Mouse (Mus musculus) heart, embryonic 11.5 days (tissue): ENCODE results near the gene Prr19. TPM values are rescaled to one million over a fixed set of nuclear protein-coding genes. Genes with fewer than 3 reads are reported as not detected.
A peak's percentile ranks its signal among the peaks of the same experiment; 100 is the strongest.
"Not testable (repeated sequence)": the region's sequence is repeated elsewhere in the genome, so short reads cannot be mapped to it uniquely, and the experiment has no call there.

Experiments used
- ATAC-seq: fragments of 200-750 bp; cut with Nextera tagmentation; replicated peaks from 2 replicates; pipeline ENCODE4 v1.8.0; 2017; ENCODE audit warnings: moderate library complexity; ENCODE audit not compliant: insufficient number of reproducible peaks, low FRiP score, low TSS enrichment
- H3K27ac ChIP-seq: fragments of 300-500 bp; sonication (generic); 2 replicates; pipeline ENCODE4 v1.5.1; 2014; ENCODE audit warnings: mild to moderate bottlenecking, low read depth, low read length
- H3K27me3 ChIP-seq: fragments of 300-500 bp; sonication (generic); 2 replicates; pipeline ENCODE4 v1.6.1; 2014; ENCODE audit warnings: mild to moderate bottlenecking, low read length, mixed read lengths; ENCODE audit not compliant: control insufficient read depth, insufficient read depth
- H3K36me3 ChIP-seq: fragments of 300-500 bp; sonication (generic); 2 replicates; pipeline ENCODE4 v1.6.1; 2014; ENCODE audit warnings: mild to moderate bottlenecking, low read length, moderate library complexity, mixed read lengths; ENCODE audit not compliant: control insufficient read depth, insufficient read depth
- H3K4me1 ChIP-seq: fragments of 300-500 bp; sonication (generic); 2 replicates; pipeline ENCODE4 v1.6.1; 2014; ENCODE audit warnings: low read length; ENCODE audit not compliant: control insufficient read depth, insufficient read depth
- H3K4me2 ChIP-seq: fragments of 300-500 bp; sonication (generic); 2 replicates; pipeline ENCODE4 v1.6.1; 2014; ENCODE audit warnings: mild to moderate bottlenecking, moderate library complexity
- H3K4me3 ChIP-seq: fragments of 300-500 bp; sonication (generic); 2 replicates; pipeline ENCODE4 v1.5.1; 2014; ENCODE audit warnings: low read depth, low read length
- H3K9ac ChIP-seq: fragments of 300-500 bp; sonication (generic); 2 replicates; pipeline ENCODE4 v1.6.1; 2014; ENCODE audit warnings: mild to moderate bottlenecking, low read depth, low read length, moderate library complexity
- H3K9me3 ChIP-seq: fragments of 300-500 bp; sonication (generic); replicated peaks from 2 replicates; pipeline ENCODE4 v1.6.1; 2016; ENCODE audit warnings: low read length; ENCODE audit not compliant: control insufficient read depth
- WGBS: fragments of 180-500 bp; shearing (Covaris S2); extraction: QIAGEN DNeasy Blood & Tissue Kit; methylation state at CpG from one replicate; pipeline ENCODE4 v1.1.7; 2014; ENCODE audit not compliant: insufficient replicate concordance; 5-methylcytosine and 5-hydroxymethylcytosine counted together
- polyA plus RNA-seq: library from polyadenylated mRNA; unstranded; fragments of >200 nt; fragmentation: Nextera tagmentation; extraction: Ambion mirVana; gene quantifications from 2 replicates; pipeline ENCODE4 v1.2.1, GENCODE M21; 2014

Gene Prr19
- polyA plus RNA-seq, 1 experiment from 2014 or later: 0.63 TPM

- Histone ChIP-seq H3K4me2 (peak within 1 kb of the TSS; percentile 93), H3K4me3 (peak within 1 kb of the TSS; percentile 62), H3K9ac (peak within 1 kb of the TSS; percentile 73), H3K4me1 (peaks cover 27% of the 10 kb centered on the region), H3K9me3 (no peaks in the 10 kb centered on the region), H3K27me3 (peaks cover 43% of the 10 kb centered on the region), H3K27ac (peak within 1 kb of the TSS; percentile 51), H3K36me3 (no peaks in the 10 kb centered on the region)
- under 1% methylated on average over 52 of the region's 52 CpGs for WGBS
- peak; percentile 98 for ATAC-seq
Observed at GRCm38 (mm10) chr7:25316532-25317445, 15.6 kb downstream of the Prr19 start, which contains the start of gene Megf8. TSS of gene Megf8 (plus strand) at chr7:25317164.

- peak overlapping the region; percentile 93 for H3K4me2 ChIP-seq
- peak overlapping the region; percentile 51 for H3K27ac ChIP-seq
- ATAC-seq: 0 out of 2 replicates have a peak, but pooled peaks have one; percentile 0
- H3K4me3 ChIP-seq: peak overlapping the region; percentile 62
- H3K9ac ChIP-seq: peak overlapping the region; percentile 73
- no peaks in the 10 kb centered on the region for H3K9me3 ChIP-seq
- peaks cover 32% of the 10 kb centered on the region for H3K4me1 ChIP-seq
- no peaks in the 10 kb centered on the region for H3K36me3 ChIP-seq
- peaks cover 36% of the 10 kb centered on the region for H3K27me3 ChIP-seq
- WGBS: 13% methylated on average over 21 of the region's 21 CpGs
Observed at GRCm38 (mm10) chr7:25317446-25317999, 16.3 kb downstream of the Prr19 start.

- Histone ChIP-seq H3K9ac (peak overlapping the region; percentile 43; the same call in 1 of the 2 replicates), H3K4me1 (peaks cover 17% of the 10 kb centered on the region), H3K36me3 (no peaks in the 10 kb centered on the region), H3K27me3 (no peaks in the 10 kb centered on the region), H3K4me2 (peak overlapping the region; percentile 56), H3K27ac (peak overlapping the region; percentile 70), H3K4me3 (peak overlapping the region; percentile 10; the same call in 1 of the 2 replicates), H3K9me3 (no peaks in the 10 kb centered on the region)
- ATAC-seq: peak; percentile 58; the same call in 1 of the 2 replicates
- 7% methylated on average over 6 of the region's 6 CpGs for WGBS
Observed at GRCm38 (mm10) chr7:25322058-25322484, 20.9 kb downstream of the Prr19 start.

- Histone ChIP-seq H3K9me3 (no peaks in the 10 kb centered on the region), H3K27me3 (no peaks in the 10 kb centered on the region), H3K4me3 (no peak overlapping the region), H3K4me1 (peaks cover 10% of the 10 kb centered on the region), H3K36me3 (no peaks in the 10 kb centered on the region), H3K9ac (no peak overlapping the region), H3K27ac (no peak overlapping the region), H3K4me2 (no peak overlapping the region)
- no peak for ATAC-seq
- 90% methylated on average over 2 of the region's 2 CpGs for WGBS
Observed at GRCm38 (mm10) chr7:25323219-25323618, 22.0 kb downstream of the Prr19 start.

DNA sequence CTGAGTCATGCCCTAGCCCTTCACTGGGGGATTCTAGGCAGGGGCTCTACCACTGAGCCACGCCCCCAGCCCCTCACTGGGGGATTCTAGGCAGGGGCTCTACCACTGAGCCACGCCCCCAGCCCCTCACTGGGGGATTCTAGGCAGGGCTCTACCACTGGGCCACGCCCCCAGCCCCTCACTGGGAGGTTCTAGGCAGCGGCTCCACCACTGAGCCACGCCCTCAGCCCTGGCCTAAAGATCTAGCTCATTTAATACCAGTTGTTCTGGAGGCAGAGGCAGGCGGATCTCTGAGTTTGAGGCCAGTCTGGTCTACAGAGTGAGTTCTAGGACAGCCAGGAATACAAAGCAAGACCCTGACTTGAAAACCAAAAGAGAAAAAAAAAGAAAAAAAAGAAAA lies 24.2 kb downstream of the Prr19 start:
- not testable (repeated sequence) for H3K9me3 ChIP-seq, H3K36me3 ChIP-seq, H3K4me2 ChIP-seq, ATAC-seq, H3K4me3 ChIP-seq, H3K27ac ChIP-seq, H3K9ac ChIP-seq, H3K27me3 ChIP-seq
- H3K4me1 ChIP-seq: peaks cover 10% of the 10 kb centered on the region
- 83% methylated on average over 5 of the region's 6 CpGs for WGBS

- Histone ChIP-seq H3K9ac (no peak overlapping the region), H3K4me2 (no peak overlapping the region), H3K36me3 (peaks cover 7% of the 10 kb centered on the region), H3K4me1 (peaks cover 10% of the 10 kb centered on the region), H3K9me3 (no peaks in the 10 kb centered on the region), H3K27me3 (no peaks in the 10 kb centered on the region), H3K27ac (no peak overlapping the region), H3K4me3 (no peak overlapping the region)
- 77% methylated on average over 8 of the region's 8 CpGs for WGBS
- ATAC-seq: no peak
Observed at GRCm38 (mm10) chr7:25326233-25326632, 25.0 kb downstream of the Prr19 start.

DNA sequence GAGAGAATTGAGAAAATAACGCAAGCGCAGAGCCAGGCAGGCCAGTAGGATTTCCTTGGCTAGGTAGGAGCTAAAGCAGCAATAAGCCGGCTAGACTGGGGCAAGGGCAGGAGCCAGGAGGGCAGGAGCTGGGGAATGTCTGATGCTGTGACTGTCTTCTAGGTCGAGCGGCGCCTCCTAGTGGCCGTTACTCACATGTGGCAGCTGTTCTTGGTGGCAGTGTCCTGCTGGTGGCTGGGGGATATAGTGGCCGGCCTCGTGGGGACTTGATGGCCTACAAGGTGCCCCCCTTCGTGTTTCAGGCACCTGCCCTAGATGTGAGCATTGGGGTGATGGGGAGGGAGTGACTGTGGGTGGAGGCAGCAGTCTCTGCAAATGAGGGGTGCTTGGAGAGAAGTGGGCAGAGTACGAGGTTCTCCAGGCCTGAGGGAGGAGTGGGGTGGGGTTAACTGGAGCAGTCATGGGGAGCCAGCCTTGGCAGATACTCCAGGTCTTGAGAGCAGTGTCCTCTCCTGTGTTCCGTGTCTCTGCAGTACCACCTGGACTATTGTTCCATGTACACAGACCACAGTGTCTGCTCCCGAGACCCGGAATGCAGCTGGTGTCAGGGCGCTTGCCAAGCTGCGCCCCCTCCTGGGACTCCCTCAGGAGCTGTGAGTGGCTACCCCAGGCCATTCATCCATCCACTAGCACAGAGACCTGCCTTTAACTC lies 32.5 kb downstream of the Prr19 start:
- ATAC-seq: peak; percentile 48; the same call in 1 of the 2 replicates
- no peak overlapping the region for H3K4me3 ChIP-seq
- peaks cover 11% of the 10 kb centered on the region for H3K36me3 ChIP-seq
- no peaks in the 10 kb centered on the region for H3K27me3 ChIP-seq
- no peak overlapping the region for H3K9ac ChIP-seq
- no peak overlapping the region for H3K27ac ChIP-seq
- H3K4me2 ChIP-seq: no peak overlapping the region
- no peaks in the 10 kb centered on the region for H3K9me3 ChIP-seq
- WGBS: 38% methylated on average over 16 of the region's 16 CpGs
- H3K4me1 ChIP-seq: no peaks in the 10 kb centered on the region

DNA sequence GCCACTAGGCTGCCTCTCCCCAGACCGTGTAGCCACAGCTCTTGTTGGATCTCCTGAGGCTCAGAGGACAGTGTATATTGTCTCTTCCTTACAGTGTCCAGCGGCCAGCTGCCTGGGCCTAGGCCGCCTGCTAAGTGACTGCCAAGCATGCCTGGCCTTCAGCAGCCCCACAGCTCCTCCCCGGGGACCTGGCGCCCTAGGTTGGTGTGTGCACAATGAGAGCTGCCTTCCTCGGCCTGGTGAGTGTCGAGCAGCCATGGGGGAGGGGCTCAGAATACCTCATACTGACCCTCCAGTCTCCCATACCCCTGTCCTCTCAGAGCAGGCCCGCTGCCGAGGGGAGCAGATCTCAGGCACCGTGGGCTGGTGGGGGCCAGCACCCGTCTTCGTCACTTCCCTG lies 33.3 kb downstream of the Prr19 start:
- Histone ChIP-seq H3K4me1 (no peaks in the 10 kb centered on the region), H3K27ac (no peak overlapping the region), H3K4me2 (no peak overlapping the region), H3K9me3 (no peaks in the 10 kb centered on the region), H3K27me3 (no peaks in the 10 kb centered on the region), H3K36me3 (peaks cover 11% of the 10 kb centered on the region), H3K9ac (no peak overlapping the region), H3K4me3 (no peak overlapping the region)
- WGBS: 82% methylated on average over 12 of the region's 12 CpGs
- ATAC-seq: peak; percentile 13; the same call in 1 of the 2 replicates
